Mouse (Mus musculus) heart, adult 8-10 months (tissue): Measurements from ENCODE around the gene Olfr71. TPM values are rescaled to one million over a fixed set of nuclear protein-coding genes. Genes with fewer than 3 reads are reported as not detected.

ENCODE experiments used
- DNase-seq: peaks from one replicate; pipeline ENCODE4 v3.0.0; 2022; ENCODE audit warnings: low spot score
- total RNA-seq, 4 experiments: library from RNA; stranded (reverse); gene quantifications; 2 replicates each; pipeline ENCODE4 v1.2.4; 2022

Olfr71 gene
- total RNA-seq: not detected

DNA sequence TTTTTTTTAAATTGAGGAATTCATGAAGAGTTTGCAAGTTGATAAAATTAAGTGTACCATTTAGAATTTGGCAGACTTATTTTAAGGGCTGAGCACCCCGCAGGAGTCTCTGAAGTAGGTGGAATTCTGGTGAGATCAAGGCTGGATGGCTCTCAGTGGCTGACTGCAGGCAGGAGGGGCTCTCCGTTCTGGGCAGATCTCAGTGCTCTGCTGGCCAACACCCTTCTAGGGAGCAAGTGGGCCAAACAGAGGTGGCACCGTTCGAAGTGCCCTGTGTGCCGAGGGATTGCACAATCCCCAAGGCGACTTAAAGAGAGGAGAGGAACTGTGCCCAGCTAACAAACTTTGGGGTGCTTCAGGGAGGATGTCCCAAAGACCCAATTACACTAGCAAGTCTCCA lies at the start of gene Olfr71:
Gene Olfr71 (minus strand): TSS at position 387 of the 400 bp plus-strand sequence.
- no peak for DNase-seq

DNA sequence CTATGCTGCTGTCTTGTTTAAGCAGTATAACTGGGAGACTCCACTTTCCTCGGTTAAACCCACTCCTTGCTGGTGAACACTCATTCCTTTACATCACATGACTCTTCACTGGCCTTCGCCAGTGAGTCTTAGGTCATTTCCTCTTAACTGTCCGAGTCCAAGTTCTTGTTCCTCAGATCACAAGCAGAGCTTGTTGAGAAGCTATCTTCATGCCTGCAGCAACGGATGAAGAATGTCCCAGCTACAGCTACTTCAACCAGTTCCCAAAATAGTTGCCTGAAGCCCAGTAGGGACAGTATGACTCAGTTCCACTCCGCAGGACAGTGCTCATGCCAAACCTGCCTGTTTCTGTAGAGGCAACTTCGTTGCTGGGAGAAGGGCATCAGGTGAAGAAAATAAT lies 47.2 kb upstream of the Olfr71 start:
- DNase-seq: peak; percentile 65

DNA sequence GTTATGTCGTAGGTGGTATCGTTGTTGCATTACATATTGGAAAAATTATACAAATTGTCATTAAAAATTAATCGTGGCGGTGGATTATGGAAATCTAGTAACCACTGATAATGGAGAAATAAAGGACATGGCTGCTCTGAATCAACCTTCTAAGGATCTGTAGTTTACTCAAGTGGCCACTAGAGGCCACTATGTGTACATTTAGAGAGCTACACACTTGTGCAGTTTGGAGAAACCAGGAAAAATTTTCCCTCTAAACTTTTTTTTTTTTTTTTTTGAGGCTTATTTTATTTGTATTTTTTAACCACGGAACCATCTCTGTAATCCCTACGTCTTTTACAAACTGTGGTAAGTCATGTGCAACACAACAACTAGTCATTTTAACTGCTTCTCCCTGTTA lies 35.1 kb upstream of the Olfr71 start:
- DNase-seq: peak; percentile 47

DNA sequence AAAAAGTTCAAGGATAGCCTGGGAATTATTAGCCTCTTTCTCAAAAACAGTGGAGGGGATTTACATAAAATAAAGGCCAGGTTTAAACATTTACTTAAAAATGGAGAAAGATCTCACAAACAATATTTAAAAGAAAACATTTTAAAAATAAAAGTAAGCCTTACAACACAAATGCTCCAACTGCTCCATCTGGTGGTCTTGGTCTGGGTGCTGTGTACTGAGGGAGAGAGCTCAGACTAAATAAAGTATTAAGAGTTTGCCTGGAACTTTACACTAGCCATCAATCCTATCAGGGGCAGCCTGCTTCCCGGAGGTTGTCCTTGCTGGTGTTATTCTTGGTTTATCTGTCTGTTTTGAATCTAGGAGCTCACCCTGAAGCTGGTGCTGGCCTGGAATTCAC lies 33.0 kb upstream of the Olfr71 start:
- no peak for DNase-seq

DNA sequence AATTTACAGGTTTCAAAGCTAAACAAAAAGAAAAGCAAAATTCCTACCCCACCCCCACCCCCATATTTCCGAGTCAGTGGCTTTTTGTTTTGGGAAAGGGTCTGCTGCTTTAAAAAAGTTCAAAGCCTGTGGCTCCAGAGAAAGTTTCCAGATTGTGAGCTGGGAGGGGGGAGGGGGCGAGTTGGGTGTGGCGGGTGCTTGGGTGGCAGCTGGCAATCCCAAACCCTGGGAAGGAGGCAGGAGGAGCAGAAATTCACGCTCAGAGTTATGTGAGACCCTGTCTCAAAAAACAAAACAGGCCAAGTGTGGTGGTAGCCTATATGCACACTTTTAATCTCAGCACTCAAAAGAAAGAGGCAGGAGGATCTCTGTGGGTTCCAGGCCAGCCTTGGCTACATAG lies 32.6 kb upstream of the Olfr71 start:
- DNase-seq: no peak

GRCm38 (mm10) chr4:43741526-43741925 lies 31.5 kb upstream of the Olfr71 start:
- no peak for DNase-seq

- DNase-seq: no peak
Measured at GRCm38 (mm10) chr4:43738989-43739674, 29.1 kb upstream of the Olfr71 start.

GRCm38 (mm10) chr4:43737144-43737543 lies 27.1 kb upstream of the Olfr71 start:
- no peak for DNase-seq

DNA sequence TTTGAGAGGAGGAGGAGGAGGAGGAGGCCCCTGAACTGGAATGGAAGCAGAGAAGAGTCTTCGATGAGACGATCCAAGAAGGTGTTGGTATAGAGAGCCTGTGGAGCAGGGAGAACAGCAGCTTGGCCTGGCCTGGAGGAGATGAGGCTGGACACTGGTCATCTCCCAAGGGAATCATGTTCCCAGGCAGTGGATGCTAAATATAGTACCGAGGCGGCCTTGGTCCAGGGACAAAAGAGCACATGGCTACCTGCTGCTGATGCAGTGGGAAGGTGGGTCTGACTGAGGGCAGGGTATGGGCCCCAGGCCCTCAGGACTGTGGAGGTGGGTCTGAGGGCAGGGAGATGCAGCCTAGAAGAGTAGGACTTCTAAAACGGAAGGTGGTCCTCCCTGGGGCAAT lies 23.1 kb upstream of the Olfr71 start:
- DNase-seq: peak; percentile 44

- DNase-seq: peak; percentile 44
Measured at GRCm38 (mm10) chr4:43732171-43732570, 22.1 kb upstream of the Olfr71 start.

- DNase-seq: peak; percentile 41
Measured at GRCm38 (mm10) chr4:43730750-43731297, 20.8 kb upstream of the Olfr71 start.

- DNase-seq: peak; percentile 88
Measured at GRCm38 (mm10) chr4:43729794-43730550, 19.9 kb upstream of the Olfr71 start, which contains the start of gene Spaar. Gene Spaar, plus strand, starts transcription at chr4:43730034.

DNA sequence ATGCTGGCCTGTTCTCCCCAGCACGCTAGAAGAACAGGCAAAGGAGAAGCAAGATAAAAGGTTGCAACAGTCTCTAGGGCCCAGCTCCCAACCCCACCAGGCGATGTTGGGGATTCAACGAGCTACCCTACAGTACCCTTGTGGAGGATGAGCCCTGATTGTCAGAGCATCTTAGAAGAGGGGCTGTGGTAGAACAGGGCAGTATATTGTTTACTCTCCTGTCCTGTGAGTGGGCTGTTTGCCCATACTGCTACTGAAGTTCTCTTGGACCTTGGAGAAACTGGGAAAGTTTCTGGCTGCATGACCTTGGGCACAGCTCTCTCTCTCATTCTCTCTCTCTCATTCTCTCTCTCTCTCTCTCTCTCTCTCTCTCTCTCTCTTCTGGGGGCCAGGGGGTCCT lies 19.1 kb upstream of the Olfr71 start:
- DNase-seq: no peak

- DNase-seq: peak; percentile 95
Measured at GRCm38 (mm10) chr4:43728576-43728954, 18.5 kb upstream of the Olfr71 start.

- DNase-seq: no peak
Measured at GRCm38 (mm10) chr4:43727718-43728575, 17.9 kb upstream of the Olfr71 start.

DNA sequence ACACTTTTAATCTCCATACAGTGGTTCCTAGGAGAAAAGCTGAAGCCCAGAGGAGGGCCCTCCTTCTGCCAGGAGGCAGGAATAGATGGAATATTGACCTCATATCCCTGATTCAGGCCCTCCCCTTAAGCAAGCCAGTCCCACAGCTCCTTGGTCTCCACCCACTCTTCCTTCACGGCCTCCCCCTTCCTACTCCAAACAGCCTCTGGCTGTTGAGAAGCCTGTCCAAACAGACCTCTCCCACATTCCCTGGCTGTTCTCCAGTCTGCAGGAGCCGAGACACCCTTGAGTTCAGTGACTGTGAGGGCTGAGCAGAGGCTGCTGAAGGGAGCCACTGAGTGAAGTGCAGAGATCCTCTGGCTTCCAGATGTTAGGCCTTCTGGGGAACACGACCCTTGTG lies 16.9 kb upstream of the Olfr71 start, which contains the start of gene Hrct1:
Gene Hrct1 (plus strand): TSS at position 194 of the 400 bp plus-strand sequence.
- peak; percentile 94 for DNase-seq

DNA sequence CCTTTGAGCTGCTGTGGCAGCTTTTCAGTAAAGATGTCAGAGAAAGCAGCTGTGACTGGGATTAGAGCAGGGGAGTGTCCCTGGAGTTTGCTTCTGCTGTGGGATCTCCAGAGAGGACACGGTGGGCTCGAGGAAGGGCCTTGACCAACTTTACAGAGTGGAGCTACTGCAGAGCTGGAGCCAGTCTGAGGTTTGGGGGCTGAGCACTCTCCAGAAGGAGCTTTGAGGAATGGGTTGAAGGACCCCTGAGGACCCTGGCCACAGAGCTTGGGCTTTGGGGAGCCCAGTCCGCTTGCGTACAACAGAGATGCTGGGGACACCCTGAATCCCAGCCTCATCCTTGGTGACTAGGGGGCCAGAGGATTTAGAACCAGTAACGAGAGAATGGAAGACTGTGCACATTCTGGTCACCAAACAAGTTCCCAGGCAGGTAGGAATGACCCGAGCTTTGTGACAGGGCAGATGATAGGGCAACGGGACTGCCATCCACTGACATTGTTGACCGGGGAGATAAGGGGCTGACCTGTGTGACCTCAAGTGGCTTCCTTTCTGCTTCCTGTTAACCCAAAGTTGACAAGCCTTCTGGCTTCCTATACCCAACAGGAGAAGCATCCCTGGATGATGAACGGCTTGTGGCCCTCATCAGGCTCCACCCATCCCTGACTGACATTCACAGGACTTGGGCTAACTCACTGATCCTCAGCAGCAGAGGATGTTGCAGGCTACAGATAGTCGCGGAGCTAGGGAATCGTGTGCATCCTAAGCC lies 16.4 kb upstream of the Olfr71 start:
- DNase-seq: no peak

DNA sequence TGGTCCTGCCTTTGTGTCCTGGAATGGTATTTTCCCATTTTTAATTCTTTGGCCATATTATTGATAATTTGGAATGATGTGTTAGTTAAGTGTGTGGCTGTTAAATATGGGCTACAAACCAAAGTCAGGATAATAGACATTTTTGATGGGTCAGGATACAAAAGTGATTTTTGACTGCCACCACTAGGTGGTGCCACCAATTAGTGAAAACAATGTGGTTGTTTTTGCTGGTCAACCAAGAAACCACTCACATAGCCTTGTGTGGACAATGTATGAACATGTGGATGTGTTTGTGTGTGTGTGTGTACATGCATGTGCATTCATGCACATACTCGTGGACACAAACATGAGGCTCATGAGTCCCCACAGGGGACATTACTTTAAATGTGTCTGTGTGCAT lies 14.7 kb upstream of the Olfr71 start:
- peak; percentile 63 for DNase-seq

GRCm38 (mm10) chr4:43722191-43722590 lies 12.1 kb upstream of the Olfr71 start:
- DNase-seq: no peak

DNA sequence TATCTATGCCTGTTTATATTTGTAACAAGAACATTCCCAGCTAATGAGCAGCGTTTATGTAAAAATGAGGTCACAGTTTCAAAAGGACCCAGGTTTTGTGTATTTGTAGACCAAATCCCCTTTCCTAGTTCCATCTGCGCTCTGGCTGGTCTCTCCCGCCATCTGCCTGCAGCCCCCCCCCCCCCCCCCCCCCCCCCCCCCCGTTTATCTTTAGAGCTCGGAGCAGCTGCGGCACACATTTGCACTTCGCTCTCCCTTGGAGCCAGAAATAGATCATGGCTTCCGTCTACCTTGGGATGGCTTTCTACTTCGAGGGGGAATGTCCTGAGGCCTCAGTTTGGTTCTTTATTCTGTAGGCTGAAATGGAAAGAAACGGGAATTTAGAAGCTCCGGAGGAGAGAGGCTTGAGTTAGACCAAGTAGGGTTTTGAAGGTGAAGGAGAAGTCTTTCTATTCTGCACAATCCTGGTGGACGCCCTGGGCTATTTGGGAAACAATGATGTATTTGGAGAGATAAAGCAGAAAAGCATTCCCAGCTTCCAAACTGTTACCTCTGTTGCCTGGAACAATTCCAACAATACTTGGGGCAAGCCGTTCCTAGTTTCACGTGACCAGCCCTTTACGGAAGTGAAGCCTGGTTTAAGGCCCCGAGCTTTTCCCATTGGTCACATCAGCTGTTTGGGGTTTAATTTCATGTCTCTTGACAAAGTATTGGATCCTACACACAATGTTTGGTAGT lies 10.6 kb upstream of the Olfr71 start:
- DNase-seq: no peak
